Mouse (Mus musculus): ENCODE data around the gene Camk1d. TPM values are rescaled to one million over a fixed set of nuclear protein-coding genes. Genes with fewer than 3 reads are reported as not detected.
"Not testable (repeated sequence)": the region's sequence is repeated elsewhere in the genome, so short reads cannot be mapped to it uniquely, and the experiment has no call there.

Camk1d gene
- polyA plus RNA-seq, 1 experiment from 2014 or later: 1.1 TPM

- Histone ChIP-seq H3K4me1 (replicated peaks) (peaks cover 7% of the 10 kb centered on the region), H3K9ac (replicated peaks) (no peak overlapping the region), H3K4me3 (replicated peaks) (no peak overlapping the region), H3K9me3 (no peaks in the 10 kb centered on the region), H3K27me3 (no peaks in the 10 kb centered on the region), H3K4me2 (no peak overlapping the region), H3K27ac (no peak overlapping the region), H3K36me3 (no peaks in the 10 kb centered on the region)
- ATAC-seq (ENCODE audit: insufficient number of reproducible peaks, insufficient read depth, low FRiP score, low TSS enrichment, low read depth): no peak
Measured at GRCm38 (mm10) chr2:5392921-5393320, 321.4 kb downstream of the Camk1d start.

GRCm38 (mm10) chr2:5392470-5392869 lies 321.8 kb downstream of the Camk1d start:
- no peaks in the 10 kb centered on the region for H3K27me3 ChIP-seq
- H3K9me3 ChIP-seq: no peaks in the 10 kb centered on the region
- H3K27ac ChIP-seq: no peak overlapping the region
- H3K4me3 ChIP-seq (replicated peaks): no peak overlapping the region
- H3K9ac ChIP-seq (replicated peaks): no peak overlapping the region
- H3K4me1 ChIP-seq (replicated peaks): peaks cover 7% of the 10 kb centered on the region
- WGBS: 87% methylated on average over 4 of the region's 4 CpGs
- no peak overlapping the region for H3K4me2 ChIP-seq
- no peak for ATAC-seq (ENCODE audit: insufficient number of reproducible peaks, insufficient read depth, low FRiP score, low TSS enrichment, low read depth)
- no peaks in the 10 kb centered on the region for H3K36me3 ChIP-seq

- H3K9ac ChIP-seq (replicated peaks): no peak overlapping the region
- WGBS: 69% methylated on average over 7 of the region's 7 CpGs
- H3K9me3 ChIP-seq: no peaks in the 10 kb centered on the region
- no peaks in the 10 kb centered on the region for H3K27me3 ChIP-seq
- no peak overlapping the region for H3K4me2 ChIP-seq
- no peaks in the 10 kb centered on the region for H3K36me3 ChIP-seq
- H3K4me3 ChIP-seq (replicated peaks): no peak overlapping the region
- peaks cover 7% of the 10 kb centered on the region for H3K4me1 ChIP-seq (replicated peaks)
- ATAC-seq (ENCODE audit: insufficient number of reproducible peaks, insufficient read depth, low FRiP score, low TSS enrichment, low read depth): no peak
- H3K27ac ChIP-seq: no peak overlapping the region
Measured at GRCm38 (mm10) chr2:5388381-5388780, 325.9 kb downstream of the Camk1d start.

- Histone ChIP-seq H3K27ac (no peak overlapping the region), H3K4me1 (replicated peaks) (no peaks in the 10 kb centered on the region), H3K27me3 (no peaks in the 10 kb centered on the region), H3K4me3 (replicated peaks) (no peak overlapping the region), H3K9ac (replicated peaks) (no peak overlapping the region), H3K9me3 (no peaks in the 10 kb centered on the region), H3K4me2 (no peak overlapping the region), H3K36me3 (no peaks in the 10 kb centered on the region)
- no peak for ATAC-seq (ENCODE audit: insufficient number of reproducible peaks, insufficient read depth, low FRiP score, low TSS enrichment, low read depth)
- 53% methylated on average over 12 of the region's 12 CpGs for WGBS
Measured at GRCm38 (mm10) chr2:5381712-5382710, 332.3 kb downstream of the Camk1d start.

- 84% methylated on average over 7 of the region's 7 CpGs for WGBS
- H3K4me1 ChIP-seq (replicated peaks): no peaks in the 10 kb centered on the region
- ATAC-seq (ENCODE audit: insufficient number of reproducible peaks, insufficient read depth, low FRiP score, low TSS enrichment, low read depth): no peak
Measured at GRCm38 (mm10) chr2:5380973-5381372, 333.3 kb downstream of the Camk1d start.

GRCm38 (mm10) chr2:5378922-5379321 lies 335.4 kb downstream of the Camk1d start:
- H3K4me2 ChIP-seq; H3K36me3 ChIP-seq; H3K4me1 ChIP-seq (replicated peaks); H3K27ac ChIP-seq; H3K9me3 ChIP-seq; H3K27me3 ChIP-seq; H3K4me3 ChIP-seq (replicated peaks); ATAC-seq (ENCODE audit: insufficient number of reproducible peaks, insufficient read depth, low FRiP score, low TSS enrichment, low read depth); H3K9ac ChIP-seq (replicated peaks): not testable (repeated sequence)
- 53% methylated on average over 18 of the region's 18 CpGs for WGBS

More at GRCm38 (mm10) chr2:5380973-5381372, 333.3 kb downstream of the Camk1d start:
- no peaks in the 10 kb centered on the region for H3K27me3 ChIP-seq
- H3K4me2 ChIP-seq: no peak overlapping the region
- no peaks in the 10 kb centered on the region for H3K9me3 ChIP-seq
- H3K36me3 ChIP-seq: no peaks in the 10 kb centered on the region
- H3K27ac ChIP-seq: no peak overlapping the region
- no peak overlapping the region for H3K4me3 ChIP-seq (replicated peaks)
- H3K9ac ChIP-seq (replicated peaks): no peak overlapping the region

GRCm38 (mm10) chr2:5378066-5378672 lies 336.1 kb downstream of the Camk1d start:
- Histone ChIP-seq H3K4me2 (no peak overlapping the region), H3K9me3 (no peaks in the 10 kb centered on the region), H3K27me3 (no peaks in the 10 kb centered on the region), H3K27ac (no peak overlapping the region), H3K4me1 (replicated peaks) (no peaks in the 10 kb centered on the region), H3K4me3 (replicated peaks) (no peak overlapping the region), H3K36me3 (no peaks in the 10 kb centered on the region), H3K9ac (replicated peaks) (no peak overlapping the region)
- no peak for ATAC-seq (ENCODE audit: insufficient number of reproducible peaks, insufficient read depth, low FRiP score, low TSS enrichment, low read depth)
- 76% methylated on average over 6 of the region's 6 CpGs for WGBS

- WGBS: 71% methylated on average over 6 of the region's 6 CpGs
- ATAC-seq (ENCODE audit: insufficient number of reproducible peaks, insufficient read depth, low FRiP score, low TSS enrichment, low read depth): no peak
- Histone ChIP-seq H3K4me2 (no peak overlapping the region), H3K36me3 (no peaks in the 10 kb centered on the region), H3K27me3 (no peaks in the 10 kb centered on the region), H3K9ac (replicated peaks) (no peak overlapping the region), H3K4me3 (replicated peaks) (no peak overlapping the region), H3K9me3 (no peaks in the 10 kb centered on the region), H3K4me1 (replicated peaks) (no peaks in the 10 kb centered on the region), H3K27ac (no peak overlapping the region)
Measured at GRCm38 (mm10) chr2:5372886-5373429, 341.4 kb downstream of the Camk1d start.

GRCm38 (mm10) chr2:5371316-5371715 lies 343.0 kb downstream of the Camk1d start:
- no peak overlapping the region for H3K4me3 ChIP-seq (replicated peaks)
- no peak overlapping the region for H3K27ac ChIP-seq
- no peak for ATAC-seq (ENCODE audit: insufficient number of reproducible peaks, insufficient read depth, low FRiP score, low TSS enrichment, low read depth)
- H3K4me1 ChIP-seq (replicated peaks): no peaks in the 10 kb centered on the region
- 83% methylated on average over 3 of the region's 3 CpGs for WGBS
- no peak overlapping the region for H3K4me2 ChIP-seq
- H3K9me3 ChIP-seq: no peaks in the 10 kb centered on the region
- H3K9ac ChIP-seq (replicated peaks): no peak overlapping the region
- no peaks in the 10 kb centered on the region for H3K27me3 ChIP-seq
- no peaks in the 10 kb centered on the region for H3K36me3 ChIP-seq

GRCm38 (mm10) chr2:5370591-5370990 lies 343.7 kb downstream of the Camk1d start:
- Histone ChIP-seq H3K27me3 (no peaks in the 10 kb centered on the region), H3K9me3 (no peaks in the 10 kb centered on the region), H3K27ac (no peak overlapping the region), H3K36me3 (no peaks in the 10 kb centered on the region), H3K9ac (replicated peaks) (no peak overlapping the region), H3K4me3 (replicated peaks) (no peak overlapping the region), H3K4me1 (replicated peaks) (no peaks in the 10 kb centered on the region), H3K4me2 (no peak overlapping the region)
- 71% methylated on average over 3 of the region's 3 CpGs for WGBS
- ATAC-seq (ENCODE audit: insufficient number of reproducible peaks, insufficient read depth, low FRiP score, low TSS enrichment, low read depth): no peak

GRCm38 (mm10) chr2:5363836-5364235 lies 350.5 kb downstream of the Camk1d start:
- Histone ChIP-seq H3K9ac (replicated peaks) (no peak overlapping the region), H3K9me3 (no peaks in the 10 kb centered on the region), H3K4me3 (replicated peaks) (no peak overlapping the region), H3K27ac (no peak overlapping the region), H3K36me3 (no peaks in the 10 kb centered on the region), H3K4me2 (no peak overlapping the region), H3K4me1 (replicated peaks) (no peaks in the 10 kb centered on the region), H3K27me3 (no peaks in the 10 kb centered on the region)
- ATAC-seq (ENCODE audit: insufficient number of reproducible peaks, insufficient read depth, low FRiP score, low TSS enrichment, low read depth): no peak
- WGBS: 58% methylated on average over 5 of the region's 5 CpGs

Data from limb, embryonic 12.5 days (tissue).